Mouse (Mus musculus) testis, adult 2 months (tissue): ENCODE data around the gene Pms2. TPM values are rescaled to one million over a fixed set of nuclear protein-coding genes. Genes with fewer than 3 reads are reported as not detected.

Experiments used
- H3K27ac ChIP-seq: fragments of 200-500 bp; 2 replicates; pipeline ENCODE4 v1.5.1; 2012; ENCODE audit warnings: low read depth, low read length; ENCODE audit not compliant: control insufficient read depth, insufficient read depth
- H3K27me3 ChIP-seq: fragments of 200-500 bp; 2 replicates; pipeline ENCODE4 v1.6.1; 2012; ENCODE audit warnings: mild to moderate bottlenecking, low read length, moderate library complexity; ENCODE audit not compliant: control insufficient read depth, insufficient read depth
- H3K36me3 ChIP-seq: fragments of 200-500 bp; 2 replicates; pipeline ENCODE4 v1.6.1; 2012; ENCODE audit warnings: mild to moderate bottlenecking, low read length; ENCODE audit not compliant: control insufficient read depth, insufficient read depth
- H3K4me1 ChIP-seq: fragments of 200-500 bp; 2 replicates; pipeline ENCODE4 v1.6.1; 2012; ENCODE audit warnings: low read length; ENCODE audit not compliant: control insufficient read depth, insufficient read depth
- H3K4me3 ChIP-seq: fragments of 200-500 bp; 2 replicates; pipeline ENCODE4 v1.5.1; 2012; ENCODE audit warnings: low read depth, mild to moderate bottlenecking, low read length, moderate library complexity, mixed read lengths; ENCODE audit not compliant: control insufficient read depth
- CTCF ChIP-seq: fragments of 200-500 bp; IDR thresholded peaks from 2 replicates; pipeline ENCODE4 v1.5.1; 2012; ENCODE audit warnings: low read depth, mild to moderate bottlenecking, inconsistent platforms, low read length, moderate library complexity; ENCODE audit not compliant: control insufficient read depth, insufficient read depth, insufficient replicate concordance
- POLR2A ChIP-seq: fragments of 200-500 bp; IDR thresholded peaks from 2 replicates; pipeline ENCODE4 v1.6.1; 2012; ENCODE audit warnings: low read depth, mild to moderate bottlenecking, inconsistent platforms, low read length, moderate library complexity; ENCODE audit not compliant: control insufficient read depth
- polyA plus RNA-seq: library from polyadenylated mRNA; depleted of rRNA; stranded (reverse); fragments of >200 nt; gene quantifications from 2 replicates; pipeline ENCODE4 v1.2.3, GENCODE M21; 2012; rRNA removed

Gene Pms2
- polyA plus RNA-seq, 1 experiment, result 3.4 TPM

- no peak overlapping the region for H3K27ac ChIP-seq
- H3K36me3 ChIP-seq, result no peaks in the 10 kb centered on the region
- no peak for TF ChIP-seq POLR2A
- TF ChIP-seq CTCF, result no peak
These were observed 65.8 kb downstream of the Pms2 start for GRCm38 (mm10) chr5:143975631-143975933.

GRCm38 (mm10) chr5:143976232-143976631 is 66.5 kb downstream of the Pms2 start:
- no peak overlapping the region for H3K4me3 ChIP-seq
- no peaks in the 10 kb centered on the region for H3K36me3 ChIP-seq
- no peaks in the 10 kb centered on the region for H3K4me1 ChIP-seq
- no peaks in the 10 kb centered on the region for H3K27me3 ChIP-seq
- no peak overlapping the region for H3K27ac ChIP-seq
- TF ChIP-seq CTCF (no peak), POLR2A (no peak)

More at GRCm38 (mm10) chr5:143975631-143975933, 65.8 kb downstream of the Pms2 start:
- Histone ChIP-seq H3K4me3 (no peak overlapping the region), H3K4me1 (no peaks in the 10 kb centered on the region), H3K27me3 (no peaks in the 10 kb centered on the region)

- no peaks in the 10 kb centered on the region for H3K36me3 ChIP-seq
- TF ChIP-seq CTCF, result no peak
- H3K27ac ChIP-seq, result no peak overlapping the region
- no peaks in the 10 kb centered on the region; the same call in 1 of the 2 replicates for H3K4me1 ChIP-seq
- no peak overlapping the region for H3K4me3 ChIP-seq
- H3K27me3 ChIP-seq, result no peaks in the 10 kb centered on the region
These were observed 67.1 kb downstream of the Pms2 start for GRCm38 (mm10) chr5:143976726-143977431.

GRCm38 (mm10) chr5:143980858-143981257 is 71.1 kb downstream of the Pms2 start:
- H3K4me3 ChIP-seq, result no peak overlapping the region
- peaks cover 2% of the 10 kb centered on the region; the same call in 1 of the 2 replicates for H3K4me1 ChIP-seq
- no peak for TF ChIP-seq POLR2A
- H3K27ac ChIP-seq, result no peak overlapping the region
- H3K27me3 ChIP-seq, result no peaks in the 10 kb centered on the region
- no peaks in the 10 kb centered on the region; the same call in 1 of the 2 replicates for H3K36me3 ChIP-seq

- TF ChIP-seq POLR2A, result no peak
- TF ChIP-seq CTCF, result no peak
- Histone ChIP-seq H3K4me3 (no peak overlapping the region), H3K4me1 (peaks cover 2% of the 10 kb centered on the region; the same call in 1 of the 2 replicates), H3K27me3 (no peaks in the 10 kb centered on the region), H3K27ac (no peak overlapping the region), H3K36me3 (no peaks in the 10 kb centered on the region; the same call in 1 of the 2 replicates)
These were observed 72.6 kb downstream of the Pms2 start for GRCm38 (mm10) chr5:143982361-143982760.

Other genes starting within 250 kb of the Pms2 start
- 33.0 and 35.8 TPM in 2 replicates for gene Usp42, start 177.7 kb upstream of the Pms2 start, polyA plus RNA-seq
- gene Eif2ak1, start 92.2 kb upstream of the Pms2 start, polyA plus RNA-seq, result 14.3 and 15.7 TPM in 2 replicates
- gene Ankrd61, start 12.3 kb upstream of the Pms2 start, polyA plus RNA-seq, result 202 and 206 TPM in 2 replicates
- 35.2 and 40.5 TPM in 2 replicates for gene Aimp2, start 117 bp upstream of the Pms2 start, polyA plus RNA-seq
- 0.32 and 0.69 TPM in 2 replicates for gene Gm42421, start 18.2 kb downstream of the Pms2 start, polyA plus RNA-seq
- gene Rsph10b, start 23.1 kb downstream of the Pms2 start, polyA plus RNA-seq, result 34.7 and 37.5 TPM in 2 replicates
- gene Ccz1, start 104.9 kb downstream of the Pms2 start, polyA plus RNA-seq, result 25.7 and 31.1 TPM in 2 replicates
- gene Ocm, start 116.7 kb downstream of the Pms2 start, polyA plus RNA-seq, result not detected in 2 replicates
- gene Lmtk2, start 190.5 kb downstream of the Pms2 start, polyA plus RNA-seq, result 10.4 and 11.3 TPM in 2 replicates